Mouse (Mus musculus): ENCODE data around the gene Plekha5. TPM values are rescaled to one million over a fixed set of nuclear protein-coding genes. Genes with fewer than 3 reads are reported as not detected.
A peak's percentile ranks its signal among the peaks of the same experiment; 100 is the strongest.

Gene Plekha5
- polyA plus RNA-seq, 1 experiment from 2014 or later: 32.4 TPM

- H3K27me3 ChIP-seq: no peaks in the 10 kb centered on the region
- 97% methylated on average over 9 of the region's 9 CpGs for WGBS
These were observed 8.5 kb downstream of the Plekha5 start for GRCm38 (mm10) chr6:140432363-140432762.

GRCm38 (mm10) chr6:140443374-140443773, 19.5 kb downstream of the Plekha5 start:
- no peak overlapping the region for H3K4me2 ChIP-seq
- H3K9me3 ChIP-seq (replicated peaks): no peaks in the 10 kb centered on the region
- no peak overlapping the region for H3K9ac ChIP-seq
- no peaks in the 10 kb centered on the region for H3K27me3 ChIP-seq
- ATAC-seq: peak; percentile 16; the same call in 1 of the 2 replicates
- WGBS: 92% methylated on average over 5 of the region's 5 CpGs
- no peak overlapping the region for H3K27ac ChIP-seq
- peaks cover 32% of the 10 kb centered on the region for H3K4me1 ChIP-seq
- H3K36me3 ChIP-seq (ENCODE audit: poor library complexity, severe bottlenecking): no peaks in the 10 kb centered on the region
- H3K4me3 ChIP-seq: no peak overlapping the region

More at GRCm38 (mm10) chr6:140432363-140432762, 8.5 kb downstream of the Plekha5 start:
- no peak overlapping the region for H3K27ac ChIP-seq
- H3K4me3 ChIP-seq: no peak overlapping the region
- H3K4me2 ChIP-seq: no peak overlapping the region
- no peak overlapping the region for H3K9ac ChIP-seq
- H3K4me1 ChIP-seq: 0 out of 2 replicates have a peak, but pooled peaks cover 4% of the 10 kb centered on the region
- H3K9me3 ChIP-seq (replicated peaks): no peaks in the 10 kb centered on the region
- ATAC-seq: no peak
- H3K36me3 ChIP-seq (ENCODE audit: poor library complexity, severe bottlenecking): peaks cover 54% of the 10 kb centered on the region

GRCm38 (mm10) chr6:140444147-140444546, 20.3 kb downstream of the Plekha5 start:
- ATAC-seq: no peak
- WGBS: 57% methylated on average over 7 of the region's 7 CpGs
- peaks cover 32% of the 10 kb centered on the region for H3K4me1 ChIP-seq

DNA sequence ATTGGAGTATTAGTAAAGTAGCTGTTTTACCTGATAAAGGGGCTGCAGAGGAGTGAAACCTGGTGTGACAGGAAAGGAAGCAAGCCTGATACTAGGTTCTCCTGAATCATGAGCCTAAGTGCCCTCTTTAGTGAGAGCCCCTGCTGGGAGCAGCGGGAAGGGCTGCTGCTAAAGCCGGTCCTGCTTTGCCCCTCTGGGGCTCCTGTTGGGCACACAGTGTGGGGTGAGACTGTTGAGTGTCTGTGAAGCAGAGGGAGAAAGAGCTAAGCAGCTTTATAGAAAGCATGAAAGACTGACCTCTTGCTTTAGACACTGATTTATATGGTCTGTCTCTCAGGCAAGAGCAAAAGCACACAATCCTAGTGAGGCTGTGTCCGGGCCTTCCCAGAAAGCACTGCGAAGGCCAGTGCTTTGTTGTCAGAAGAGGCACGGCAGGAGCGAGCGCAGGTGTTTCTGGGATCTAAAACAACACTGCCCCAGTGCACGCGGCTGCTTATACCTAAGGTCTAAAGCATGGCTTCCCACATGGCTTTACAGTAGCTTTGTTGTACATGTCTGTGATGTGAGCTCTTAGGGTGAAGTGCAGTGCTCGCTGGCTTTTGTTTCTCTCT, 21.1 kb downstream of the Plekha5 start:
- peak; percentile 61; the same call in 1 of the 2 replicates for ATAC-seq
- Histone ChIP-seq H3K9ac (peak overlapping the region; percentile 50), H3K27ac (peak overlapping the region; percentile 37), H3K4me2 (peak overlapping the region; percentile 32), H3K4me1 (peaks cover 32% of the 10 kb centered on the region), H3K27me3 (no peaks in the 10 kb centered on the region), H3K4me3 (no peak overlapping the region), H3K36me3 (ENCODE audit: poor library complexity, severe bottlenecking) (no peaks in the 10 kb centered on the region), H3K9me3 (replicated peaks) (no peaks in the 10 kb centered on the region)
- WGBS: 7% methylated on average over 10 of the region's 10 CpGs

More at GRCm38 (mm10) chr6:140444147-140444546, 20.3 kb downstream of the Plekha5 start:
- Histone ChIP-seq H3K27me3 (no peaks in the 10 kb centered on the region), H3K4me2 (no peak overlapping the region), H3K36me3 (ENCODE audit: poor library complexity, severe bottlenecking) (no peaks in the 10 kb centered on the region), H3K9ac (no peak overlapping the region), H3K27ac (0 out of 2 replicates have a peak overlapping the region, but pooled peaks have one; percentile 37), H3K4me3 (no peak overlapping the region), H3K9me3 (replicated peaks) (no peaks in the 10 kb centered on the region)

- H3K4me2 ChIP-seq: no peak overlapping the region
- no peaks in the 10 kb centered on the region for H3K9me3 ChIP-seq (replicated peaks)
- H3K27ac ChIP-seq: peak overlapping the region; percentile 20; the same call in 1 of the 2 replicates
- 86% methylated on average over 21 of the region's 21 CpGs for whole genome bisulfite sequencing
- peaks cover 26% of the 10 kb centered on the region for H3K4me1 ChIP-seq
- H3K27me3 ChIP-seq: no peaks in the 10 kb centered on the region
- no peak overlapping the region for H3K9ac ChIP-seq
- H3K4me3 ChIP-seq: no peak overlapping the region
- 0 out of 2 replicates have a peak, but pooled peaks have one; percentile 22 for ATAC-seq
- peaks cover 4% of the 10 kb centered on the region; the same call in 1 of the 2 replicates for H3K36me3 ChIP-seq (ENCODE audit: poor library complexity, severe bottlenecking)
These were observed 24.3 kb downstream of the Plekha5 start for GRCm38 (mm10) chr6:140448010-140448739.

DNA sequence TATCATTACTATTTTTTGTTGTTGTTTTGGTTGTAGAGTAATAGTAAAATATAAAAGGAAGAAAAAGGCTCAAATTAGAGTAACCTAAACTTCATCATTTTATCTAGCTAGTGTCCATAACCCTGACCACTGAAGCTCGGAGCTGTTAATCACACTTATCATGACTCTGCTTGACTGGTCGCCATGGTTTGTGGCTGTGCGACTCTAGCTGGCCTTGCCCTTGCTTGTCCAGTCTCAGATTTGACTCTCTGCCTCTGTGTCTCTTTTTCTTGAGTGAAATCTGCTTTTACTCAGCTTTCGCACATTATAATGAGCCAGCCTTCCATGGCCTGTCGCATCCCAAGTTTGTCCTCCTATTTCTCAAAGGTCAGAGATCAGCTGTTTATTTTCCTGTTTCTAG, 26.8 kb downstream of the Plekha5 start:
- Histone ChIP-seq H3K9ac (no peak overlapping the region), H3K4me2 (no peak overlapping the region), H3K9me3 (replicated peaks) (no peaks in the 10 kb centered on the region), H3K27ac (no peak overlapping the region), H3K4me1 (peaks cover 6% of the 10 kb centered on the region), H3K4me3 (no peak overlapping the region), H3K27me3 (no peaks in the 10 kb centered on the region), H3K36me3 (ENCODE audit: poor library complexity, severe bottlenecking) (peaks cover 4% of the 10 kb centered on the region; the same call in 1 of the 2 replicates)
- no peak for ATAC-seq
- 98% methylated on average over 5 of the region's 5 CpGs for WGBS

DNA sequence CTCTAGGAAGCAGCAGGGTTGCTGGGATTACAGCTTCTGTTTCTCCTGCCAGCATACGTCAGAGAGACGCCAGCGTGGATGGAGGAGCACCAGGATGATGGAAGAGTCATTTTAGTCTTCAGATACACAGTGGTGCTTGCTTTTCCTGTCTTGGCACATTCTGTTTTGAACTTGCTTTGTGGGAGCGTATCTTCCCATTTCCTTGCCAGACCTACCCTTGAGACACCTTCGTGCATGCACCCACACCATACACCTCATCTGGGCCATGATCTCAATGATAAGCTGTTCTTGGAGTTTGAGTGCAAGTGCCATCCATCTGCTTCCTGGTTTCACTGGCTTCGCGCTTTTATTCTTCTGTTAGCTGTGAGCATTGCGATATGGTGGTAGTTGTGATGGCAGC, 28.9 kb downstream of the Plekha5 start:
- 98% methylated on average over 8 of the region's 8 CpGs for WGBS
- Histone ChIP-seq H3K27ac (no peak overlapping the region), H3K27me3 (no peaks in the 10 kb centered on the region), H3K4me1 (peaks cover 8% of the 10 kb centered on the region), H3K4me3 (no peak overlapping the region), H3K36me3 (ENCODE audit: poor library complexity, severe bottlenecking) (peaks cover 4% of the 10 kb centered on the region; the same call in 1 of the 2 replicates), H3K9me3 (replicated peaks) (no peaks in the 10 kb centered on the region), H3K4me2 (no peak overlapping the region), H3K9ac (no peak overlapping the region)
- no peak for ATAC-seq

- H3K27me3 ChIP-seq: no peaks in the 10 kb centered on the region
- H3K9ac ChIP-seq: no peak overlapping the region
- H3K9me3 ChIP-seq (replicated peaks): no peaks in the 10 kb centered on the region
- H3K4me3 ChIP-seq: no peak overlapping the region
- no peak for ATAC-seq
- H3K4me1 ChIP-seq: 0 out of 2 replicates have a peak, but pooled peaks cover 2% of the 10 kb centered on the region
- H3K4me2 ChIP-seq: no peak overlapping the region
- 95% methylated on average over 5 of the region's 5 CpGs for WGBS
- peaks cover 4% of the 10 kb centered on the region; the same call in 1 of the 2 replicates for H3K36me3 ChIP-seq (ENCODE audit: poor library complexity, severe bottlenecking)
- H3K27ac ChIP-seq: no peak overlapping the region
These were observed 29.6 kb downstream of the Plekha5 start for GRCm38 (mm10) chr6:140453454-140453853.

GRCm38 (mm10) chr6:140454388-140454787, 30.5 kb downstream of the Plekha5 start:
- H3K27me3 ChIP-seq: no peaks in the 10 kb centered on the region
- H3K4me3 ChIP-seq: no peak overlapping the region
- H3K27ac ChIP-seq: no peak overlapping the region
- no peak overlapping the region for H3K9ac ChIP-seq
- no peaks in the 10 kb centered on the region for H3K9me3 ChIP-seq (replicated peaks)
- WGBS: 89% methylated on average over 3 of the region's 3 CpGs
- no peak overlapping the region for H3K4me2 ChIP-seq
- ATAC-seq: no peak
- peaks cover 4% of the 10 kb centered on the region; the same call in 1 of the 2 replicates for H3K36me3 ChIP-seq (ENCODE audit: poor library complexity, severe bottlenecking)
- H3K4me1 ChIP-seq: 0 out of 2 replicates have a peak, but pooled peaks cover 2% of the 10 kb centered on the region

DNA sequence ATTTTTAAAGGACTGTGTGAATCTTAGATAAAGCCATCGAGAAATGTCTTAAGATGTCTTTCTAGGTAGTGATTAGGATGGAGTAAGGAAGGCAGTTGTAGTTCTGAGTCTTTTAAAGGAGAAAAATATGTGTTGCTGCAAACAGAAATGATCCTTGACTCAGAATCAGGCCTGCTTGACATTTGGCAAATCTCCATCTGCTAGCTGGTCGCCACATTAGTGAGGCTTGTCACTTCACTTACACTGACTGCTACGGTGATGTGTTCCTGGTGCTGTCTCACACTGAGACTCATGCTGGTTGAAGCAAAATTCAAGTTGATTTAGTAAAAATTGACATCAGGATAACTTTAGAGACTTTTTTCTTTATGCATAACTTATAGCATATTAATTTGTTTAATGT, 32.0 kb downstream of the Plekha5 start:
- ATAC-seq: no peak

GRCm38 (mm10) chr6:140456393-140457163, 32.7 kb downstream of the Plekha5 start:
- no peak overlapping the region for H3K27ac ChIP-seq
- H3K36me3 ChIP-seq (ENCODE audit: poor library complexity, severe bottlenecking): no peaks in the 10 kb centered on the region; the same call in 1 of the 2 replicates
- no peaks in the 10 kb centered on the region for H3K27me3 ChIP-seq
- WGBS: 86% methylated on average over 15 of the region's 15 CpGs
- H3K4me3 ChIP-seq: no peak overlapping the region
- H3K4me1 ChIP-seq: 0 out of 2 replicates have a peak, but pooled peaks cover 2% of the 10 kb centered on the region
- no peak for ATAC-seq
- no peaks in the 10 kb centered on the region for H3K9me3 ChIP-seq (replicated peaks)
- H3K9ac ChIP-seq: no peak overlapping the region
- no peak overlapping the region for H3K4me2 ChIP-seq

More for the DNA sequence above, 32.0 kb downstream of the Plekha5 start:
- Histone ChIP-seq H3K4me3 (no peak overlapping the region), H3K4me1 (0 out of 2 replicates have a peak, but pooled peaks cover 2% of the 10 kb centered on the region), H3K9ac (no peak overlapping the region), H3K36me3 (ENCODE audit: poor library complexity, severe bottlenecking) (peaks cover 3% of the 10 kb centered on the region; the same call in 1 of the 2 replicates), H3K9me3 (replicated peaks) (no peaks in the 10 kb centered on the region), H3K27ac (no peak overlapping the region), H3K4me2 (no peak overlapping the region), H3K27me3 (no peaks in the 10 kb centered on the region)
- 78% methylated on average over 3 of the region's 3 CpGs for WGBS

Data from forebrain, embryonic 13.5 days (tissue).